Mouse (Mus musculus): ENCODE data around the gene Naaladl2. TPM values are rescaled to one million over a fixed set of nuclear protein-coding genes. Genes with fewer than 3 reads are reported as not detected.
A peak's percentile ranks its signal among the peaks of the same experiment; 100 is the strongest.

Gene Naaladl2
- polyA plus RNA-seq, 1 experiment, result 2.2 TPM

DNA sequence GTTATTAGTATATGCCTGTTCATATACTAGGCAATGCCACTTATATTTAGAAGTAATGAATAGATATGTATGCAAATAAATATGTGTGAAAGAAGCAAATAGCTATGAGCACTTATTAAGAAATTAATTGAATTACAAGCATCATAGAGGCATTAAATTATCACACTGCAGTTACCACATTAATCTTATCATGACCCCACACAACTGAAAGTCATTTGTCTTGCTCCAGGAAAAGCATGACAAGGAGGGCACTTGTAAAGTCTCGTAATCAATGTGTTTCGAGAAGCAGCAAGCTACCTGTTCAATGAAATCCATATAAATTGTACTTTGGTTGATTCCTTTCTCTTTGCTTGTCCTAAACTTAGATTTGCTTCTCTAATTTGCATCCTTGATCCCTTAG is 1030.7 kb downstream of the Naaladl2 start:
- H3K27ac ChIP-seq (ENCODE audit: insufficient read depth, low read length), result no peak overlapping the region
- H3K27me3 ChIP-seq (ENCODE audit: control insufficient read depth, insufficient read depth, low read length), result no peaks in the 10 kb centered on the region
- no peak overlapping the region for H3K4me3 ChIP-seq (replicated peaks; ENCODE audit: insufficient read depth, low read depth, low read length)
- no peak for DNase-seq
- 92% methylated on average over 2 of the region's 2 CpGs for WGBS
- H3K4me1 ChIP-seq (ENCODE audit: control insufficient read depth, insufficient read depth, low read length), result no peaks in the 10 kb centered on the region
- TF ChIP-seq CTCF (IDR thresholded peaks at IDR 0.05; ENCODE audit: borderline replicate concordance, insufficient read depth, low read depth, low read length) (no peak), POLR2A (IDR thresholded peaks at IDR 0.05; ENCODE audit: borderline replicate concordance, insufficient read depth, low read length) (no peak)

DNA sequence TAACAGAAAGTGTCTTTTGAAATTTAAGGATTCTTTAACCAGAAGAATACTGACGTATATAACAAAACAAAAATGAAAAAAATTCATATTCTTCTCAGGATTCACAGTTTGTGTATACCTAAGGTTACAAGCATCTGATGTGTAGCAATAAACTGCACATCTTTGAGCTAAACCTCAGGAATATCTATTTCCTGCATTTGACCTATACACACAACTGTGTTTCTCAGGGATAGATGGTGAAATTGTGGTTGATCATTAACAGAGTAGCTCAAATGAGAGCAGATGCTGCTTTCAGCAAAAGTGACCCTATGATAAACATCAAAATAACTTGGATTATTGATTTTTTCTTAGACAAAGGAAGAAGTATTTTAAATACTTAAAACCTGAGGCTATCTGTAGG is 1037.7 kb downstream of the Naaladl2 start:
- no peak for DNase-seq
- no peak overlapping the region for H3K4me3 ChIP-seq (replicated peaks; ENCODE audit: insufficient read depth, low read depth, low read length)
- 97% methylated on average over 1 of the region's 1 CpGs for WGBS

DNA sequence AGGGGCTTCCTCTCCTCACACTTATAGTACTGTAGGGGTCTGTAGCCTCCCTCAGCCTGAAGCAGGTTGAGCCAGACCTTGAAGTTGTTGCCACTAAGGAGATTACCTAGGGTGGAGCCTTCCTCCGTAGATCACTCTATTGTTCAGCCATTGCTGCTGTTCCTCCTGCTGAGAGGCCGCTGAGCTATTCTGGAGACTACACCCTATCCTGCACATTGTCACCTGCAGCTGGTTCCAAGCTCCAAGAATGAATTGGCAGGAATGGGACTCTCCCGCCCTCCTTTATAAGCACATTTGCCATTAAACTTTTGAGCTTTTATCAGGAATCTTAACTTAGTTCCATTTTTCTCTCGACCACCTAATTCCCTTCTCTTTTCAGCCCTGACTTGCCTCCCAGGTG is 1064.3 kb downstream of the Naaladl2 start:
- TF ChIP-seq POLR2A (IDR thresholded peaks at IDR 0.05; ENCODE audit: borderline replicate concordance, insufficient read depth, low read length) (no peak), CTCF (IDR thresholded peaks at IDR 0.05; ENCODE audit: borderline replicate concordance, insufficient read depth, low read depth, low read length) (no peak)

More for the DNA sequence above, 1037.7 kb downstream of the Naaladl2 start:
- H3K27ac ChIP-seq (ENCODE audit: insufficient read depth, low read length), result no peak overlapping the region
- no peaks in the 10 kb centered on the region for H3K4me1 ChIP-seq (ENCODE audit: control insufficient read depth, insufficient read depth, low read length)
- no peaks in the 10 kb centered on the region for H3K27me3 ChIP-seq (ENCODE audit: control insufficient read depth, insufficient read depth, low read length)
- no peak for TF ChIP-seq POLR2A (IDR thresholded peaks at IDR 0.05; ENCODE audit: borderline replicate concordance, insufficient read depth, low read length)
- no peak for TF ChIP-seq CTCF (IDR thresholded peaks at IDR 0.05; ENCODE audit: borderline replicate concordance, insufficient read depth, low read depth, low read length)

DNA sequence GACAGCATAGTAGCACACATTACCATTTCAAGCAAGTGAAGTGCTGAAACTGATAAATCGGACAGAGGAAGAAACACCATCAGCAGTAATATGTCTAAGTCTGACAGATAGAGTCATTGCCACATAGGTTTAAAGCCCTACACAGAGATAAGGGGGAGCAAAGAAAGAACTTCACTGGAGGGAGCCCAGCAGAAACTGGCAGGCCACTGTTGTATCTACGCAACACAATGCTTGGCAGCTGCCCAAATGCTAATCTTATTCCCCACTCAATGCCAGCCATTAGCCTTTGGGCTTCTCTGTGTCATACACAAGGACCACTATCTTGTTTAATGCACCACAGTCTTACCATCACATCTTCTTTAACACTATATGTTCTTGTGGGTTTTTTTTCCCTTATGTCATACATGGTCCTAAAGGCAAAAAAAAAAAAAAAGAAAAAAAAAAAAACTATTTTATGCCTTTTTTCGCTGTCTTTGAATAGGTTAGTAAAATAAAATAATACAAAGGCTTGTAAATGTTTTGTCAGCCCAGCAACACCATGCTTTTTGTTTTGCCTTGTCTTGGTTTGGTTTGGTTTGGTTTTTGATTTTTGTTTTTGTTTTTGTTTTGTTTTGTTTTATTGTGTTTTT is 1072.8 kb downstream of the Naaladl2 start:
- no peaks in the 10 kb centered on the region for H3K27me3 ChIP-seq (ENCODE audit: control insufficient read depth, insufficient read depth, low read length)
- no peak overlapping the region for H3K27ac ChIP-seq (ENCODE audit: insufficient read depth, low read length)
- DNase-seq, result peak in 1 of 2 experiments; percentile 13
- no peak overlapping the region for H3K4me3 ChIP-seq (replicated peaks; ENCODE audit: insufficient read depth, low read depth, low read length)
- TF ChIP-seq CTCF (IDR thresholded peaks at IDR 0.05; ENCODE audit: borderline replicate concordance, insufficient read depth, low read depth, low read length) (no peak), POLR2A (IDR thresholded peaks at IDR 0.05; ENCODE audit: borderline replicate concordance, insufficient read depth, low read length) (no peak)
- WGBS, result 36% methylated on average over 3 of the region's 3 CpGs
- H3K4me1 ChIP-seq (ENCODE audit: control insufficient read depth, insufficient read depth, low read length), result no peaks in the 10 kb centered on the region

More for the DNA sequence above, 1064.3 kb downstream of the Naaladl2 start:
- Histone ChIP-seq H3K27me3 (ENCODE audit: control insufficient read depth, insufficient read depth, low read length) (no peaks in the 10 kb centered on the region), H3K4me3 (replicated peaks; ENCODE audit: insufficient read depth, low read depth, low read length) (no peak overlapping the region), H3K27ac (ENCODE audit: insufficient read depth, low read length) (no peak overlapping the region), H3K4me1 (ENCODE audit: control insufficient read depth, insufficient read depth, low read length) (no peaks in the 10 kb centered on the region)
- WGBS, result 45% methylated on average over 4 of the region's 4 CpGs
- no peak for DNase-seq

DNA sequence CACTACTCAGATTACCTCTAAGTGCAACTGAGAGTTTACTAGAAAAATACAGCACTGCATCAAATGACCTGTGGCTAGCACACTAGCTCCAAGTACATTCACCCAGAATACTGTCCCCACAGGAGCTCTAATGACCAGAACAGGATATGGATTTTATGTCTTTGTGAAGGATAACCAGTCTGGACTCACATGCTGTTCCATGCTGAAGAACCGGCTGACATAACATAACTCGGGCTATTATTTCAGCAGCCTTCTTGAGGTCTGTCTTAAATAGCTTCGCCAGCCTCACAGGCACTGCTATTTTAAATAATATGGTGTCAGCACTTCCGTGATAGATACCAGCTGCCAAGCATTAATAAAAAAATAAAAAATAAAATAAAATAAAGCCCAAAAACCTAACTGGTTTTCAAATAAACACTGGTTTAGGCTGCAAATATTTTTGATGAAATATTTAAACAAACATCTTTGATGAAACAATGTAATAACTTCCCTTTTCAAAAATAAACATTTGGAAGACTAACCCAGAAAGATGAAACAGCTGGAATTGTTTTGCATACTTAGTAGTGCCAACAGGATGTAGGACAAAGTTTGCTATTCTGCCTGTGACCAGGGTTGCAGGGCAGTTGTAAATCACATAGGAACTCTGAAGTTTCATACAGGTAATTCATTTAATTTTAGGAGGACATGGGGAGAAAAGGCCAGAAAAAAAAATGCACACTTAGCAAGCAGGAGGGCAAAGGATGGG is 1073.5 kb downstream of the Naaladl2 start:
- H3K27me3 ChIP-seq (ENCODE audit: control insufficient read depth, insufficient read depth, low read length), result no peaks in the 10 kb centered on the region
- H3K4me1 ChIP-seq (ENCODE audit: control insufficient read depth, insufficient read depth, low read length), result no peaks in the 10 kb centered on the region
- no peak overlapping the region for H3K27ac ChIP-seq (ENCODE audit: insufficient read depth, low read length)
- TF ChIP-seq CTCF (IDR thresholded peaks at IDR 0.05; ENCODE audit: borderline replicate concordance, insufficient read depth, low read depth, low read length), result no peak
- no peak for DNase-seq
- no peak overlapping the region for H3K4me3 ChIP-seq (replicated peaks; ENCODE audit: insufficient read depth, low read depth, low read length)
- WGBS, result 61% methylated on average over 4 of the region's 4 CpGs

DNA sequence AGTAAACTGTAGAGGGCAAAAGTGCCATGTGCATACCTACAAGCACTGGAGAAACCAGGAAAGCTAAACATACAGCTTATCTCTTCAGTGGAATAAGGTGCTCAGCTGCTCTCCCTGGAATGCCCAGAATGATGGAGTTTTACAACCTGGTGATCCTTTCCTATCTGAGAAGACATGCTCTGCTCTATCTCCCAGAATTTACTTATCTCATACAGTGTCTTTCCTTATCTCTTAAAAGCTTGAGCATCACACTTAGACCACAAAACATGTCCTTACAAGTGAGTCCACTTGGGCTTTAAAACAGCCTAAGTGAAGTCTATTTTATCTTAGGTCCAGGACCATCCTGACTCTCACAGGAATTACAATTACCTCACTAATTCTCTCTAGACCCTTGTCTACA is 1095.8 kb downstream of the Naaladl2 start:
- no peaks in the 10 kb centered on the region for H3K4me1 ChIP-seq (ENCODE audit: control insufficient read depth, insufficient read depth, low read length)
- H3K27me3 ChIP-seq (ENCODE audit: control insufficient read depth, insufficient read depth, low read length), result no peaks in the 10 kb centered on the region
- TF ChIP-seq CTCF (IDR thresholded peaks at IDR 0.05; ENCODE audit: borderline replicate concordance, insufficient read depth, low read depth, low read length) (no peak), POLR2A (IDR thresholded peaks at IDR 0.05; ENCODE audit: borderline replicate concordance, insufficient read depth, low read length) (no peak)
- H3K4me3 ChIP-seq (replicated peaks; ENCODE audit: insufficient read depth, low read depth, low read length), result no peak overlapping the region
- H3K27ac ChIP-seq (ENCODE audit: insufficient read depth, low read length), result no peak overlapping the region
- no peak for DNase-seq

DNA sequence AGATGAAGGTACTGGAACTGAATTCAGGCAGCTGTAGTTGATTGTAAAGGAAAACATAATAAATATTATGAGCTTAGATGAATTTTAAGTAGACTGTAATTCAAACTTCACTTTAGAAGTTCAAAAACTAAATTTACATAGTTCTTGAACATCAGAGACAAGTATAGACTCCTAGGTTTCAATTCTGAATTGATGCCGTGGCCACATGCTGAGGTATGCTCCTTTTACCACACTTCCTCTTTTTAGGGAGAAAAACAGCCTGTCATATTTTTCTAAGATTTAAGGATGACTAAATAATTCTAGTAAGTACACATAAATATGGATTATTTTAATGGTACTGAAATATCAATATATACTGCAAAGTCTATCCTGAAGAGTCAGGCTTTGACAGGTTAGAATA is 1142.3 kb downstream of the Naaladl2 start:
- H3K27me3 ChIP-seq (ENCODE audit: control insufficient read depth, insufficient read depth, low read length), result no peaks in the 10 kb centered on the region
- TF ChIP-seq CTCF (IDR thresholded peaks at IDR 0.05; ENCODE audit: borderline replicate concordance, insufficient read depth, low read depth, low read length) (no peak), POLR2A (IDR thresholded peaks at IDR 0.05; ENCODE audit: borderline replicate concordance, insufficient read depth, low read length) (no peak)
- H3K27ac ChIP-seq (ENCODE audit: insufficient read depth, low read length), result no peak overlapping the region
- no peaks in the 10 kb centered on the region for H3K4me1 ChIP-seq (ENCODE audit: control insufficient read depth, insufficient read depth, low read length)
- DNase-seq, result no peak
- no peak overlapping the region for H3K4me3 ChIP-seq (replicated peaks; ENCODE audit: insufficient read depth, low read depth, low read length)
- WGBS, result 90% methylated on average over 1 of the region's 1 CpGs

DNA sequence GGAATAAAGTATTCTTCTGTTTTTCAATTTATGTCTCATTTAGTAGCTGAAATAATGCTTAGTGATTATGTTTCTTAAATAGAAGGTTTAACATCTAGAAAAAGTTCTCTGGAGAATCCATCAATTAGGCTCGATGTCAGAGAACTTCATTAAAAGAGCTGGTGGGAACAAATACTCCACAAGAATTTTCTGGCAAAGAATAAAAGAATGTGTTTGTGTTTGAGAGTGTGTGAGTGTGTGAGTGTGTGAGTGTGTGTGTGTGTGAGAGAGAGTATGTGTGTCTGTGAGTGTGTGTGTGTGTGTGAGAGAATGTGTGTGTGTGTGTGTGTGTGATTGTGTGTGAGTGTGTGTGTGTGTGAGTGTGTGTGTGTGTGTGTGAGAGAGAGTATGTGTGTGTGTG is 1170.3 kb downstream of the Naaladl2 start:
- 31% methylated on average over 1 of the region's 1 CpGs for WGBS
- no peak overlapping the region for H3K27ac ChIP-seq (ENCODE audit: insufficient read depth, low read length)
- H3K4me1 ChIP-seq (ENCODE audit: control insufficient read depth, insufficient read depth, low read length), result no peaks in the 10 kb centered on the region
- no peak for DNase-seq
- TF ChIP-seq POLR2A (IDR thresholded peaks at IDR 0.05; ENCODE audit: borderline replicate concordance, insufficient read depth, low read length) (no peak), CTCF (IDR thresholded peaks at IDR 0.05; ENCODE audit: borderline replicate concordance, insufficient read depth, low read depth, low read length) (no peak)
- no peaks in the 10 kb centered on the region for H3K27me3 ChIP-seq (ENCODE audit: control insufficient read depth, insufficient read depth, low read length)
- H3K4me3 ChIP-seq (replicated peaks; ENCODE audit: insufficient read depth, low read depth, low read length), result no peak overlapping the region
